Mouse (Mus musculus) MEL (cell line): ENCODE results near the gene Desi2.

Source experiments
- CHD1 ChIP-seq: IDR thresholded peaks from 2 replicates; pipeline ENCODE4 v1.6.1; 2012; ENCODE audit warnings: low read depth, mild to moderate bottlenecking, inconsistent platforms, low read length, improper control_type of control experiment
- CTCF ChIP-seq, 3 experiments: IDR thresholded peaks in 2 of 3; conservative IDR thresholded peaks in 1 of 3; 2 replicates each; pipeline ENCODE4 v1.5.1; 2011 to 2012; ENCODE audit warnings: low read length in 3 of 3, low read depth in 2 of 3, mild to moderate bottlenecking in 2 of 3, improper control_type of control experiment in 1 of 3, inconsistent platforms in 1 of 3, mixed read lengths in 1 of 3, moderate library complexity in 1 of 3; ENCODE audit not compliant: control insufficient read depth in 1 of 3, insufficient read depth in 1 of 3, poor library complexity in 1 of 3, severe bottlenecking in 1 of 3
- EP300 ChIP-seq, 2 experiments: IDR thresholded peaks; 2 replicates each; pipeline ENCODE4 v1.6.1; 2011; ENCODE audit warnings: improper control_type of control experiment in 2 of 2, low read length in 2 of 2, low read depth in 1 of 2, mild to moderate bottlenecking in 1 of 2
- HCFC1 ChIP-seq: IDR thresholded peaks from 2 replicates; pipeline ENCODE4 v1.6.1; 2012; ENCODE audit warnings: low read depth, mild to moderate bottlenecking, inconsistent platforms, low read length, improper control_type of control experiment, moderate library complexity
- POLR2A ChIP-seq, 2 experiments: IDR thresholded peaks; 2 replicates each; pipeline ENCODE4 v1.6.1; 2011 to 2012; ENCODE audit warnings: low read length in 2 of 2, mild to moderate bottlenecking in 2 of 2, control low read depth in 1 of 2, improper control_type of control experiment in 1 of 2, low read depth in 1 of 2, moderate library complexity in 1 of 2; ENCODE audit not compliant: control insufficient read depth in 1 of 2, insufficient read depth in 1 of 2, poor library complexity in 1 of 2
- POLR2AphosphoS2 ChIP-seq: IDR thresholded peaks from 2 replicates; pipeline ENCODE4 v1.6.1; 2011; ENCODE audit warnings: low read length, improper control_type of control experiment
- POLR2AphosphoS5 ChIP-seq: IDR thresholded peaks from 2 replicates; pipeline ENCODE4 v1.6.1; 2012; ENCODE audit warnings: low read depth, borderline replicate concordance, mild to moderate bottlenecking, inconsistent platforms, low read length, moderate library complexity, mixed read lengths
- SIN3A ChIP-seq: IDR thresholded peaks from 2 replicates; pipeline ENCODE4 v1.6.1; 2012; ENCODE audit warnings: low read length, improper control_type of control experiment, inconsistent platforms
- TAL1 ChIP-seq: IDR thresholded peaks from 2 replicates; pipeline ENCODE4 v1.6.1; 2012; ENCODE audit warnings: mild to moderate bottlenecking, inconsistent platforms, low read length, moderate library complexity, mixed read lengths
- UBTF ChIP-seq: IDR thresholded peaks from 2 replicates; pipeline ENCODE4 v1.6.1; 2012; ENCODE audit warnings: low read depth, mild to moderate bottlenecking, inconsistent platforms, low read length, improper control_type of control experiment, moderate library complexity, borderline replicate concordance; ENCODE audit not compliant: insufficient read depth
- ZC3H11A ChIP-seq: IDR thresholded peaks from 2 replicates; pipeline ENCODE4 v1.6.1; 2012; ENCODE audit warnings: low read depth, mild to moderate bottlenecking, inconsistent platforms, low read length, improper control_type of control experiment

DNA sequence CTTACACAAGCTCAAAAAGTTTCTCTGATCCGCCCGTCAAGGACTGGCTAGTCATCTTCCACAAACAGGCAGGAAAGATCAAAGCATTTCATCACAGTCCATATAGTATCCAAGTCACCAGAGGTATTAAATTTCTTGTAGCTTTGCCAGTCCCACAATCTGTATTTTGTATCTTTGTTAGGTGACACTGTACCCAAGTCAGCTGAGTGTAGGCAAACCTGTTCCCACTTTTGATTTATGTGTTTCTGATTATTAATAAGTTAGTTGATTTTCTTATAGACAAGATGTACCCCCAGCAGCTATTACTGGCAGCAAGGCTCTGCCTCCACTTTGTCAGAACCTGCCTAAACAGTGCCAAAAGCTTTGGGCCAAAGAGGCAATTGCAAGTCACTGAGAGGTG, 71.6 kb downstream of the Desi2 start:
- TF ChIP-seq CTCF (IDR thresholded peaks at IDR 0.05 in 2 of 3, conservative IDR thresholded peaks at IDR 0.05 in 1 of 3; ENCODE audit: control insufficient read depth in 1 of 3, insufficient read depth in 1 of 3, low read depth in 2 of 3, low read length in 3 of 3, poor library complexity in 1 of 3, severe bottlenecking in 1 of 3) (no peak), POLR2A (IDR thresholded peaks at IDR 0.05; ENCODE audit: control insufficient read depth in 1 of 2, insufficient read depth in 1 of 2, low read depth in 1 of 2, low read length in 2 of 2, poor library complexity in 1 of 2) (no peak), CHD1 (no peak), HCFC1 (no peak), ZC3H11A (no peak), EP300 (IDR thresholded peaks at IDR 0.05; ENCODE audit: low read depth in 1 of 2, low read length in 2 of 2) (no peak), TAL1 (no peak), POLR2AphosphoS5 (no peak), POLR2AphosphoS2 (no peak), UBTF (no peak), SIN3A (no peak)
